Mouse (Mus musculus) gastrocnemius, adult 18-20 months (tissue): ENCODE measurements around the gene Foxk1. TPM values are rescaled to one million over a fixed set of nuclear protein-coding genes. Genes with fewer than 3 reads are reported as not detected.
A peak's percentile ranks its signal among the peaks of the same experiment; 100 is the strongest.

Source experiments
- DNase-seq: peaks from one replicate; pipeline ENCODE4 v3.0.0; 2021; ENCODE audit warnings: low spot score
- total RNA-seq, 2 experiments: library from RNA; stranded (reverse); gene quantifications; 2 replicates each; pipeline ENCODE4 v1.2.3; 2021

Foxk1 gene
- total RNA-seq, 2 experiments from 2014 or later, result 14.5 to 16.4 TPM

DNA sequence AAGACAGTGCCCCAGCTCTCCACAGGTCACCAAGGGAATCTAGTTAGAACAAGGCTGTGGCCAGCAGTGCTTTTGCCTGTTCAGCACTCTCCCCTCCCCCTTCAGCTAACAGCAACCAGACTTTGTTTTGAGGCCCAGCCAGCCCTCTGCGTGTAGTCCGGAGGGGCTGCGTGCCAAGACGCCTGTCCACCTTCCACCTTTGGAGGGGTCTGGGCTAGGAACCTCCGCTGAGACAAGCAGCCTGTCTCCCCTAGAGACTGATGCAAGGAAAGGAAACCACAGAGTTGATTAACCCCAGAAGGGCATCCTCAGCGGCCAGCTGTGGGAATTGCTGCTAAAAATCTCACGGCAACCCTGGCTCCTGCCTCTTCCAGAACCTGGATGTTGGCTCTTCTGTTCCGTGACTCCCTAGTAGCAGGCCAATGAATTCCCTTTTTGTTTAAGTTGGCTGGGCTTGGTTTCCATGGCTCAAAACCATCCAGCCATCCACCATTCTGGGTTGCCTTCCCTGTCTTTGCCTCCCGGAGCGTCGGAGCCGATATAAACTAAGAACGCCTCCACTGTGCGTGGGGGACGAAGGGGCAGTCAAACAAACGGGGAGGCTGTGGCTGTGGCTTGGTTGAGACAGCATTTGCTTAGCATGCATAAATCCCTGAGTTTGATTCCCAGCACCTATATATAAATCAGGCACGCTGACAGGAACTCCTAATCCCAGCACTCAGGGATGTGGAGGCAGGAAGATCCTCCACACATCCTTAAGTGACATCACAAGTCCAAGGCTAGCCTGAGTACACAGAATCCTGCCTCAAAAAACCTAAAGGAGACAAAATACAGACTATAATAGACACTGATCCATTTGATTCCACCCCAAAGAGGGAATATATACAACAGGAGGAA, 14.3 kb upstream of the Foxk1 start:
- no peak for DNase-seq

DNA sequence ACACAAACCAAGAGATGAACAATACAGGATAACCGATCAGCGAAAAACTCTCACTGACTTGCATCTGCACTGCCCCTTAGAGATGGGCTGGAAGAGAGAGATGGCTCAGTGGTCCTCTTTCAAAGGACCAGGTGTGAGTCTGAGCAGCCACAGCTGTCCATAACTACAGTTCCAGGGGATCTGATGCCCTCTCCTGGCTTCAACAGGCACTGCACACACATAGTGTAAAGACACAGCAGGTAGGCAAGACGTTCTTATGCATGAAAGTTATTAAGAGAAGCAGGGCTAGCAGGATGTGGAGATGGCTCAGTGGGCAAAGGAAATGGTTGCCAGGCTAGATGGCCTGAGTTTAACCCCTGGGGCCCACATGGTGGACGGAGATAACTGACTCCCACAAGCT, 13.6 kb upstream of the Foxk1 start:
- DNase-seq, result no peak

DNA sequence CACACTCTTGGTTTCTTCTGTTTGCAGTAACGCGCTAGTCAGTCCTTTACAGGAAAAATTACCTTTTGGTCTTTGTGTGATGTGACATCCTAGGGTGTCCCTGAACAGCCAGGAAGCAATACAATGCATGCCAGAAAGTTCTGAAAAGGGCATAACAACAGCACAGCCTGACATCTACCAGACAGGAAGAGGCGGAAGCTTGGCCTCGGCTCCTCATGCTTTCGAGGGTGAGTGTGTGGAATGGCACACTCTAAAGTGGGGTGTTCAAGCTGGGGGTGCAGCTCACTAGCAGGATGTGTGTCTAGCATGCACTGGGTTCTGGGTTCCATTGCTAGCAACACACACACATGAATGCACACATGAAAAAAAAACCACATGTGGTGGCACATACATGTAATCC, 9.6 kb upstream of the Foxk1 start:
- DNase-seq, result no peak

DNA sequence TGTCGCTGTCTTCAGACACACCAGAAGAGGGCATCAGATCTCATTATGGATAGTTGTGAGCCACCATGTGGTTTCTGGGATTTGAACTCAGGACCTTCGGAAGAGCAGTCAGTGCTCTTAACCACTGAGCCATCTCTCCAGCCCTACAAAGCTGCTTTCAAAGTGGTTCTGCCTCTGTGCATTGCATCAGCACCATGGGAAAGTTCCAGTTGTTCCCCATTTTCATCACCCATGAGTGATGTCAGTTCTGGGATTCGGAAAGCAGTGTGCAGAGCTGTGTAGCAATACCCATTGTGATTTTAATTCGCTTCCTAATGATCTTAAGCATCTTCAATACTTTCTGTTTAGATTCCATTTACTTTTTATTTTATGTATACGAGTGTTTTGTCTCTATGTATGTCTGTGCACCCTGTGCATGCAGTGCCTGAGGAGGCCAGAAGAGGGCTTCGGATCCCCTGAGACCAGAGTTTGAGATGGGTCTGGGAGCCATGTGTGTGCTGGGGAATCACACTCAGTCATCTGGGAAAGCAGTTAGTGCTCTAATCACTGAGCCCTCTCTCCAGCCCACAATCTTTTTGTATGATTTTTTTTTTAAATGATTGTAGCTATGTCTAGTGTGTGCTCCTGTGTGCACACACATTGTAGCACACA, 6.6 kb upstream of the Foxk1 start:
- DNase-seq, result no peak

DNA sequence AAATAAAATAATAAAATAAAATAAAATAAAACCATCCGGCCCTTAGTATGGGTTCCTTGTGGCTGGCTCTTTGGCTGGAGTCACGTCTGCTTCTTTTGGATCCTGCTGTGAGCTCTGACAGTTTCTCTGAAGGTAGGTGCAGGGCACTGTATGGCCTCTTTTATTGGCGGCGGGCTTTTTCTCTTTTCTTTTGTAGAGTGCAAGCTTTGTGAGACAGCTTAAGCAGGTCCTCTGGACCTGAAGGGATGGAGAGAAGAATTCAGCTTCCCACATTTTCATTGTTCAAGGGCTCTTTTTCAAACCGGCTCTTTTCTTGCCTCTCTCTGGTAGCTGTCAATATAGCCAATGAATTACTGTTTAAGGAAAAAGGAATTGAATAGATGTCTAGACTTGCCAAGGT, 5.4 kb upstream of the Foxk1 start:
- no peak for DNase-seq

DNA sequence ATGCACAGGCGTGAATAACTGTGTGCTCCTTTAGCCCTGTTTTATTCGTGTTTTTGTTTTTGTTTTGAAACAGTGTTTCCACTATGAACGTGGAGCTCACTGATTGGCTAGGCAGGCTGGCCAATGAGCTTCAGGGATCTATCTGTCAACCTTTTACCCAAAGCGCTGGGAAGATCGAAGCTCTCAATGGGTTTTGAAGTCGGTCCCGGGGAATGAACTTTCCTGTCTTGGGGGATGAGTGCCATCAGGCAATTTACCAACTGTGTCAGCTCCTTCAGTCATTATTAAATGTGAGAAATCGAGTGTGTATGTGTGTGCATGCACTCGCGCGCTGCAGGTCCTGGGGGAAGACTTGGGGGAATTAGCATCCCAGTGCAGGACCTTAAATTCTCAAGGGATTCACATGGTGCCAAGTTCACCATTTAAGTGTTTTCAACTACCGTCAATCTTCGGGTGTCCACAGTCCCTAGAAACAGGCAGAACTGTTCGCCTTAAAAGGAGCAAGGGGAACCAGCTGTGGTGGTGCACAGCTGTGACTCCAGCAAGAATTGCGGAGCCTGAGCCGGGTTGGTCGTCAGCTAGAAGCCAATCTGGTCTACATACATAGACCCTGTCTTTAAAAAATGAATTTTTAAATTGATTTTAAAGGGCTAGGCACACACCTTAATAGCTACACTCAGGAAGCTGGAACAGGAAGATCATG, 965 bp upstream of the Foxk1 start:
- no peak for DNase-seq

DNA sequence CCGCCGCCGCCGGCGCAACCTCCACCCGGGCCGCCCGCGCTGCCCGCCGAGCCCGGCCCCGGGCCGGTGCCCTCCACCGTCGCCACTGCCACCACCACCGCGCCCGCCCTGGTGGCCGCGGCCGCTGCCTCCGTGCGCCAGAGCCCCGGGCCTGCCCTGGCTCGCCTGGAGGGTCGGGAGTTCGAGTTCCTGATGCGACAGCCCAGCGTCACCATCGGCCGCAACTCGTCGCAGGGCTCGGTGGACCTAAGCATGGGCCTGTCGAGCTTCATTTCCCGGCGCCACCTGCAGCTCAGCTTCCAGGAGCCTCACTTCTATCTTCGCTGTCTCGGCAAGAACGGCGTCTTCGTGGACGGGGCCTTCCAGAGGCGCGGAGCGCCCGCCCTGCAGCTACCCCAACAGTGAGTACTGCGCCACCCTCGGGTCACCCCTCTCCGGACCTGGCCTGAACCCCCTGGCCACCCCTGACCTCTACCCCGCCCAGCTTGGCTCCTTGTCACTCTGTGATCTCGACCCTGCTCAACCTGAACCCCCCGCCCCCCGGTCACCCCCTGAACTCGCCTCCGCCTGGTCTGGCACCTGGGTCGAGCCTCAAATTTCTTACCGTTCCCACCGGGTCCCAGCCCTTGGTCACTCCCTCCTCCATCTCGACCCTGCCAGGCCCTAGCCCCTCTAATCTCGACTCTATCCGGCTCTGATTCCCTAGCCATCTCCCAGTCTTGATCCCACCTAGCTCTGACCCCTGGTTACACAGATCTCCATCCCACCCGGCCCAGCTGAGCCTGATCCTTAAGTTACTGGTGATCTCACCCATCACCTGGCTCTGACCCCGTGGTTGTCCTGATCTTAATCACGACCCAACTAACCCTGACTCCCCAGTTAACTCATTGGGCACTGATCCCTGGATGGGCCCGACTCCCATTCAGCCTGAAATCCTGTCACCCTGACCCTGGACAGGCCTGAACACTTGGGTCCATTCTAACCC, 636 bp downstream of the Foxk1 start:
- peak; percentile 38 for DNase-seq

DNA sequence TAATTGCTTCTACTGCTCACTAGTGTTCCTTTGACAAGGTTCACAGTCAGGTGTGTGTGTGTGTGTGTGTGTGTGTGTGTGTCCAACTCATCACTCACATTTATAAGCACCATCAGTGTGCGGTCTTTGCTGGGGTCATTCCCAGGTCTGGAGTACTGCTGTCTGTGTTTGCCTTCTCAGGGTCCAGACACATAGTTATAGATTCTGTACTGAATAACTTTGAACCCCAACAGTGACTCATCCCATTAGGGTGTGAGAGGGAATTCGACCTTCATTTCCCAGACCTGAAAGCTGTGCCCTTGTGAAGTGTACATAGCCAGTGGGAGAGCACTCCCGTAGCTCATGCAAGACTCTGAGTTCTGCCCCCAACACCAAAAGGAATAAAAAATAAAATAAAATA, 2.4 kb downstream of the Foxk1 start:
- DNase-seq, result no peak

DNA sequence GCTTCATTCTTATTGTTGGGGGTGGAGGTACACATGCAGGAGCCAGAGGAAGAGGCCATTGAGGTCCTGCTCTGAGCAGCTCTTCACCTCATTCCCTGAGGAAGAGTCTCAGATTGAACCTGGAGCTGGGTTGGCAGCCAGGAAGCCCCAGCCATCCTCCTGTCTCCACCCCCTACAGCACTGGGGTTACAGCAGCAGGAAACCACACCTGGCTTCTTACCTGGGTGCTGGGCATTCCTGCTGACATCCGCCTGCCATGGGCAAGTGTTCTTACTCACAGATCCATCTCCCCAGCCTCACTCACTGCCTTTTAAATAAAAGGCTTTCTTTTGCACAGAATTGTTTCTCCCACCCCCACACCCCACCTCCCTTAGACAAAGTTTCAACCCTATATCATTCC, 3.0 kb downstream of the Foxk1 start:
- DNase-seq, result no peak

DNA sequence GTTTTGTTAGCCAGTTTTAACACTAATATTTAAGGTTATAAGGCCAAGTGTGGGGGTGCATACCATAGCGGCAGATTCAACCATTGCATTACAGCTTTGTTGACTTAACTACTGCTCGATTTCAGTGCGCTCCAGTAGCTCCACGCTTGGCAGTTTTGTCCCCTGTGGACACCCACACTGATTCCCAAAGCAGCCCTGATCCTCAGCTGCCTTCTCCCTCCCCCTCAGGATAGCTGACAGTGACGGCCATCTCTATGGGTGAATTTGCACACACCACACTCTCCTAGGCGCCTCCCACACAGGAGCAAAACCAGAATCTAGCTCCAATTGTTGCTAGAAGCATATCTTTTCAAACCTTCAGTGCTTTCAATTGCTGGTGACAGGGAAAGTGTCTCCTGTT, 4.1 kb downstream of the Foxk1 start:
- DNase-seq, result no peak

DNA sequence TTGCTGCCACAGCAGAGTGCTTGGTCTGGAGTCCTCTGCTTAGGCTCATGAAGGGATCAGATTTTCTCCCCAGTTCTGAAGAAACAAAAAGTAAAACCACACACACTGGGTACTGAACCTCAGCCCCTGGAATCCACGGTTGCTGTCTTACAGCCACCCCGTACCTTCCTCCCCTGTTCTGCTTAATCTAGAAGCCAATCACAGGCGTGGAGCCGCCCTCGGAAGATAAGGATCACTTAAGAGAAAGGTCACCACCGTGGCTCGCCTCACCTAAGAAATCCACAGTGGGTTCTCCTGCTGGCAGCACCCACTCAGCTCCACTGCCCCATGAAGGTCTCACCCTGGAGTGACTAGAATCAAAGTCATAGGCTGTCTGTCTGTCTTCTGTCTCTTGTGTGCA, 5.1 kb downstream of the Foxk1 start:
- no peak for DNase-seq

DNA sequence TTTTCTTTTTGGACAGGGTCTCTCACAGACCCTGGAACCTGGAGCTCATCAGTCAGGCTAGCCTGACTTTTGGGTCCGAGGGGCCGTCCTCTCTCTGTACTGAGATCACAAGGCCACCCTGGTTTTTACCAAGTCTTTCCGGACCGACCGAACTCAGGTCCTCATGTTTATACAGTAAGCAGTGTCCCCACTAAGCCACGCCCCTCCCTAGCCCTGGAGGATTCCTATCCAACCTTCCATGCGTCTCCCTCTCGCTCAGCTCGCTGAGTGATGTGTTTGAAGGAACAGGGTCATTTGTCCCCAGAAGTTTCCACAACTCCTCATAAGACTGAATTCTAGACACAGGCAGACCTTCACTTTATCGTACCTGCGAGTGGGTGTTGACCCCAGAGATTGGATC, 5.6 kb downstream of the Foxk1 start:
- DNase-seq, result no peak

DNA sequence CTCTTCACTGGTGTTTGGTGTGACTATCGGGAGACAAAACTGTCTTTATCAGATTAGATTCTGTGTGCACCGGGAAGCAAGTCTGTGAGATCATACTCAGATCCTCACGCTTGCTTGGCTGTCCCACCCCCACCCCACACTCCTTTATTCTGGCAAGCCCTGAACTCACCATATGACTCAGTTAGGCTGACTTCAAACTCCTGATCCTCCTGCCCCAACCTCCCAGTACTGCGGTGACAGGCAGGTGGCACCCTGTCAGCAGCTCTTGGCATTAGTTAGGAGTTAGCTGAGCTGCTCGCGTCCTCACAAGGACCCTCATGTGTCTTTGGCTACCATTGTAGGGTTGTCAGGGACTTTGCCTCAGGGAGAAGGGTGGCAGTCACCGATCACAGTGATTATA, 6.1 kb downstream of the Foxk1 start:
- no peak for DNase-seq

DNA sequence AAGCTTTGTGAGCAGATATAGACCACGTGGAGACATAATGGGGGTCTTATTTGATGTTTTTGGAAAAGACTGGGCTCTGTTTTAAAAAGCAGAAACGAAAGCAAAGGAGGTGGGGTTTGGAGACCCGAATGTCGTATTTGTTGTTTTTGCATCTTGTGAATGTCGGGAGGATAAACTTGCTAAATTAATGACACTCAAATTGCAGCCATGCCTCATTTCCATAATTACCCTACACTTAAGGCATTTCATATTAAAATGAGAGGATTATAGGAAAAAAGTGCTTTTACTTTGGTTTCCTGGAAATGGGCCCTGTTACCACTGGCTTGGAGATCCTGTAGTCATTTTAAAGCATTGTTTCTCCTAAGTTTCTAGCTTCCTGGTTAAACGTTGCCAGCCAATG, 7.9 kb downstream of the Foxk1 start:
- DNase-seq, result no peak

DNA sequence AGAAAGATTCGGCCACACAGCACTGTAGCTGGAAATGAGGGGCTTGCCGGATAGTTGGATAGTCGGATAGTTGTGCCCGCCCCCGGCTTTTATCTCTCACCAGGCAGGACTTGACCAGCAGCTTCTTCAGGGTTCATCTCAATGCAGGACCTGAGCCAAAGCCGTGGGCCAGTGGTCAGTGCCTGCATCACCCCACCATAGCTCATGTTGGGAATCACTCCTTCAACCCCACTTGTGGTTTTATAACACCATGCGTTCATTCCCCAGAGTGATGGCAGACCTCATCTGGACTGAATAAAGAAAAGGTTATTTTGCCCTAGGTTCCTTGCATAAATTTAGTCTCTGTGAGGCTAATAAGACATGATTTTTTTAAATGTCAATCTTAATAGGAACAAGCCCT, 9.1 kb downstream of the Foxk1 start:
- DNase-seq, result no peak

DNA sequence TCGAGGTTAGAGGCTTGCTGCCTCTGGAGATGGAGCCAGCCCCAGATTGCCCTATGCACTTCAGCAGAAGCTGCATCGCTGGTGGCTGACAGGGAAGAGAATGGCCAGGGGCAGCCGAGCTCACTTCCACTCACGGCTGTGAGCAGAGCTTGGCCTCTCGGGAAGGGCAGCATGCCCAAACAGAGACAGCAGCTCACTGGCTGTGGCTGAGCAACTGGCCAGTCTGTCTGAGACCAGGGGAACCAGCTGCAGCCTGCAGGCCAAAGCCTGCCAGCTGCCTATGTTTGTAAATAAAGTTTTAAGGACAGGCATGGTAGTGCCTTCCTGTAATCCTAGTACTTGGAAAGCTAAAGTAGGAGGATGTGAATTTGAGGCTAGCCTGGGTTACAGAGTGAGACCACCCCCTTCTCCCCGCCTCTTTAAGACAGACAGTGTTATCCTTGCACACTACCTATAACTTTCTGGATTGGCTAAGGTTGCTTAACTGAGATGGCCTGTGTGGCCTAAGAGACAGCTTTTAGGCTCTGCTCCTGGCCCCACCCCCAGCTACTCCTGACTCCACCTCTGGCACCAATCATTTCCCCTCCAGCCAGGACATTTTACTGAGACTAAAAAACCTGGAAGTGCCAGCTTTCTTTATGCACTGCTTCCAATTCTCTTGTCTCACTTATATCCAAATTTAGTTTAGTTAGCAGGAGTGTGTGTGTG, 11.5 kb downstream of the Foxk1 start:
- peak; percentile 57 for DNase-seq

DNA sequence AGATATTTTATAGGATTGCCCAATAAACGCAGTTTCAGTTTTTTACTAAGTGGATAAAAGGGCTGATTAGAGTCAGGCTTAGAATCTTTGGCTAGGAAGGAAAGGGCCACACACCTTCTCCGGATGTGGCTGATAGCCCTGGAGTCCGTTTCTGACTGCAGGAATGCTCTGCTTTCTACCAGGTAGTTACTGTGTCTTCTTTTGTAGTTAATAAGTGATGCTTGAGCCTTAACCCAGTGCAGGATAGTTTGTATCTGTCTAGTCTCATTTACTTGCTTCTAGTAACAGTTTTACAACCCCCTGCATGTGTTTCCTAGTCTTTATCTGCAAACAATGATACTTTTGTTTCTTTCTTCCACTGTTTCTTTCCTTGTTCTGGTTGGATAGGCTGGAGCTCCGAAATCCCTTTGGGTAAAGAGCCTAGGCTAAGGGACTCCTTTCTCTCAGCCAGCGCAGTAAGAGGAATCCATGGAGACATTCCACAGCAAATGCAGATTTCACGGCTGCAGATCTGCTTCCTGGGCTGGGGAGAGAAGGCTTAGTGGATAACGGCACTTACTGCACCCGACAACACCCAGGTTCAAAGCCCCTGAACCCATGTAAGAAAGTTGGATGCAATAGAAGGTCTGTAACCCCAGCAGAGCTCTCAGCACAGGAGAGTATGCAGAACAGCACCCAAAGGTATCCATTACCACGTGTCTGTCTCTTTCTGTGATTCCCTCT, 12.6 kb downstream of the Foxk1 start:
- no peak for DNase-seq

DNA sequence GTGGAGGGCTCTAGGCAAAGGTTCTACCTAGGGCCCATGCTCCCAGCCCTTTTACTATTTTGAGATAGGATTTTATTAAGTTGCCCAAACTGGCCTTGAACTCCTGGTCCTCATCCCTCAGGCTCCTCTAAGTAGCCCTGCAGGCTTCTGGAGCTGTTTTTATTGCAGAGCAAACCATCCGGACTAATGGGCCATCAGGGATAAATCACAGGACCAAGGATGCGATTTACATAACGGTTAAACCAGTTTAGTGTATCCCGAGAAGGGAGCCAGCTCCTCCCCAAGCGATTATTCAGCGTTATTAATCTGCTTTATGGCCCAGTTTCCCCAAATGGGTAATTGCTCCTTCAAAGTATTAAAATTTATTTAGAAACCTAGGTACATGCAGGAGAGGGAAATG, 14.1 kb downstream of the Foxk1 start:
- no peak for DNase-seq

DNA sequence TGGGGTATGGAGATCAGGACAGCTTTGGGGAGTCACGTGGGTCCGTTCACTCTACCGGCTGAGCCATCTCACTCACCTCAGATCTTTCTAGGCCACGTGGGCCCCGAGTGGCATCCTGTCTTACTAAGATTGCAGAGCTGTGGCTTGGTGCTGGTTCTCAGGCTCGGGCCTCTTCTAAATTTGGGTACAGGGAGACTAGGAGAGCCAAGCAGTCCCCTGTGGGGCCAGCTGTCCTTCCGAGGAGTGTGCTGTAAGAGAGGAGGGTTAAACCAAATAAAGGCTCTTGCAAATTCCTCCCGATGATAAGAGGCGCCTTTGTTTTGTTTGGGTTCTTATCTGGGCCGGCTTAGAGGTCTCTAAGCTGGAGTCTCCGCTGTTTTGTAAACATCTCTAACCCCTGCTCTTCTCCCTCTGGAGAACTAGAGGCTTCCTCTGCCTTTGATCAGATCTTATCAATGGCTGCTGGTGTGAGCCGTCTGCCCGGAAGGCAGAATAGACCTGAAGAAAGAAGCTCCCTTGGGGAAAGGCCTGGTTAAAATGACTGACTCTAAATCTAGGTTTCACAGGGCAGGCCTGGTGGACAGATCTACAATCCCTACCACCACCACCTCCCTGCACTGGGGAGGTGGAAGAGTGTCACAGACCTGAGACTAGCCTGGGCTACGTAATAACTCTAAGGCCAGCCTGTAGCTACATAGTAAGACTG, 14.9 kb downstream of the Foxk1 start:
- DNase-seq, result peak; percentile 65
